Mouse (Mus musculus): ENCODE data around the gene Ankrd37. TPM values are rescaled to one million over a fixed set of nuclear protein-coding genes. Genes with fewer than 3 reads are reported as not detected.

Gene Ankrd37
- polyA plus RNA-seq, 1 experiment, result 2.8 TPM

GRCm38 (mm10) chr8:45988189-45988588, 17.3 kb downstream of the Ankrd37 start:
- H3ac ChIP-seq (ENCODE audit: control insufficient read depth, insufficient read length, low read depth), result no peak overlapping the region
- H3K79me3 ChIP-seq (ENCODE audit: low read depth), result no peaks in the 10 kb centered on the region
- no peak for TF ChIP-seq MYOG (IDR thresholded peaks at IDR 0.05; ENCODE audit: control insufficient read depth, extremely low read depth, insufficient read length)
- TF ChIP-seq USF1 (IDR thresholded peaks at IDR 0.05; ENCODE audit: low read depth), result no peak
- TF ChIP-seq CTCF (IDR thresholded peaks at IDR 0.05; ENCODE audit: control insufficient read depth, insufficient read depth, insufficient read length), result no peak
- no peak for TF ChIP-seq MYOD1 (IDR thresholded peaks at IDR 0.05; ENCODE audit: control insufficient read depth, insufficient read length, low read depth)
- TF ChIP-seq FOSL1 (IDR thresholded peaks at IDR 0.05; ENCODE audit: insufficient read depth, low read length, poor library complexity, severe bottlenecking), result no peak
- TF ChIP-seq MAX (IDR thresholded peaks at IDR 0.05), result no peak
- no peak for TF ChIP-seq CEBPB (IDR thresholded peaks at IDR 0.05; ENCODE audit: low read depth)
- no peaks in the 10 kb centered on the region for H3K79me2 ChIP-seq (ENCODE audit: control insufficient read depth, insufficient read depth)
- H3K27me3 ChIP-seq (ENCODE audit: control insufficient read depth, insufficient read depth, insufficient read length), result no peaks in the 10 kb centered on the region
- peaks cover 39% of the 10 kb centered on the region for H3K36me3 ChIP-seq (ENCODE audit: control insufficient read depth, insufficient read depth)
- H3K4me3 ChIP-seq (ENCODE audit: insufficient read depth, poor library complexity, severe bottlenecking), result no peak overlapping the region

- no peak overlapping the region for H3ac ChIP-seq (ENCODE audit: control insufficient read depth, insufficient read length, low read depth)
- no peaks in the 10 kb centered on the region for H3K79me2 ChIP-seq (ENCODE audit: control insufficient read depth, insufficient read depth)
- no peaks in the 10 kb centered on the region for H3K79me3 ChIP-seq (ENCODE audit: low read depth)
- no peaks in the 10 kb centered on the region for H3K27me3 ChIP-seq (ENCODE audit: control insufficient read depth, insufficient read depth, insufficient read length)
- no peak overlapping the region for H3K4me3 ChIP-seq (ENCODE audit: insufficient read depth, poor library complexity, severe bottlenecking)
- no peak for TF ChIP-seq CTCF (IDR thresholded peaks at IDR 0.05; ENCODE audit: control insufficient read depth, insufficient read depth, insufficient read length)
- TF ChIP-seq MAX (IDR thresholded peaks at IDR 0.05), result no peak
- TF ChIP-seq MYOG (IDR thresholded peaks at IDR 0.05; ENCODE audit: control insufficient read depth, extremely low read depth, insufficient read length), result no peak
- no peak for TF ChIP-seq USF1 (IDR thresholded peaks at IDR 0.05; ENCODE audit: low read depth)
- TF ChIP-seq CEBPB (IDR thresholded peaks at IDR 0.05; ENCODE audit: low read depth), result no peak
- TF ChIP-seq FOSL1 (IDR thresholded peaks at IDR 0.05; ENCODE audit: insufficient read depth, low read length, poor library complexity, severe bottlenecking), result no peak
- no peak for TF ChIP-seq MYOD1 (IDR thresholded peaks at IDR 0.05; ENCODE audit: control insufficient read depth, insufficient read length, low read depth)
- peaks cover 42% of the 10 kb centered on the region for H3K36me3 ChIP-seq (ENCODE audit: control insufficient read depth, insufficient read depth)
Measured at GRCm38 (mm10) chr8:45986665-45987064, 18.8 kb downstream of the Ankrd37 start.

- Histone ChIP-seq H3K36me3 (ENCODE audit: control insufficient read depth, insufficient read depth) (peaks cover 22% of the 10 kb centered on the region), H3K27me3 (ENCODE audit: control insufficient read depth, insufficient read depth, insufficient read length) (no peaks in the 10 kb centered on the region)
- TF ChIP-seq FOSL1 (IDR thresholded peaks at IDR 0.05; ENCODE audit: insufficient read depth, low read length, poor library complexity, severe bottlenecking) (no peak), MYOG (IDR thresholded peaks at IDR 0.05; ENCODE audit: control insufficient read depth, extremely low read depth, insufficient read length) (no peak), CTCF (IDR thresholded peaks at IDR 0.05; ENCODE audit: control insufficient read depth, insufficient read depth, insufficient read length) (no peak), USF1 (IDR thresholded peaks at IDR 0.05; ENCODE audit: low read depth) (no peak), MYOD1 (IDR thresholded peaks at IDR 0.05; ENCODE audit: control insufficient read depth, insufficient read length, low read depth) (no peak), CEBPB (IDR thresholded peaks at IDR 0.05; ENCODE audit: low read depth) (no peak), MAX (IDR thresholded peaks at IDR 0.05) (no peak)
Measured at GRCm38 (mm10) chr8:45975837-45976468, 29.6 kb downstream of the Ankrd37 start.

GRCm38 (mm10) chr8:45975126-45975836, 30.2 kb downstream of the Ankrd37 start, which contains the start of the genes 1700029J07Rik and Ufsp2:
1700029J07Rik (minus strand) TSS chr8:45975252.
Ufsp2 (plus strand) TSS chr8:45975528.
- no peaks in the 10 kb centered on the region for H3K79me3 ChIP-seq (ENCODE audit: low read depth)
- H3ac ChIP-seq (ENCODE audit: control insufficient read depth, insufficient read length, low read depth), result peak within 1 kb of the TSS; percentile 88
- TF ChIP-seq MAX (IDR thresholded peaks at IDR 0.05) (peak; percentile 68), MYOD1 (IDR thresholded peaks at IDR 0.05; ENCODE audit: control insufficient read depth, insufficient read length, low read depth) (no peak)
- H3K79me2 ChIP-seq (ENCODE audit: control insufficient read depth, insufficient read depth), result peaks cover 23% of the 10 kb centered on the region
- H3K27me3 ChIP-seq (ENCODE audit: control insufficient read depth, insufficient read depth, insufficient read length), result no peaks in the 10 kb centered on the region
- peak within 1 kb of the TSS; percentile 58 for H3K4me3 ChIP-seq (ENCODE audit: insufficient read depth, poor library complexity, severe bottlenecking)
- peaks cover 18% of the 10 kb centered on the region for H3K36me3 ChIP-seq (ENCODE audit: control insufficient read depth, insufficient read depth)

More at GRCm38 (mm10) chr8:45975837-45976468, 29.6 kb downstream of the Ankrd37 start:
- peaks cover 23% of the 10 kb centered on the region for H3K79me2 ChIP-seq (ENCODE audit: control insufficient read depth, insufficient read depth)
- peak overlapping the region; percentile 67 for H3ac ChIP-seq (ENCODE audit: control insufficient read depth, insufficient read length, low read depth)
- H3K4me3 ChIP-seq (ENCODE audit: insufficient read depth, poor library complexity, severe bottlenecking), result peak overlapping the region; percentile 58
- no peaks in the 10 kb centered on the region for H3K79me3 ChIP-seq (ENCODE audit: low read depth)

- H3K4me3 ChIP-seq (ENCODE audit: insufficient read depth, poor library complexity, severe bottlenecking), result no peak overlapping the region
Measured at GRCm38 (mm10) chr8:45973988-45974505, 31.5 kb downstream of the Ankrd37 start.

More at GRCm38 (mm10) chr8:45973988-45974505, 31.5 kb downstream of the Ankrd37 start:
- Histone ChIP-seq H3K36me3 (ENCODE audit: control insufficient read depth, insufficient read depth) (peaks cover 12% of the 10 kb centered on the region), H3ac (ENCODE audit: control insufficient read depth, insufficient read length, low read depth) (no peak overlapping the region), H3K27me3 (ENCODE audit: control insufficient read depth, insufficient read depth, insufficient read length) (no peaks in the 10 kb centered on the region), H3K79me3 (ENCODE audit: low read depth) (no peaks in the 10 kb centered on the region), H3K79me2 (ENCODE audit: control insufficient read depth, insufficient read depth) (peaks cover 23% of the 10 kb centered on the region)
- TF ChIP-seq CEBPB (IDR thresholded peaks at IDR 0.05; ENCODE audit: low read depth) (no peak), USF1 (IDR thresholded peaks at IDR 0.05; ENCODE audit: low read depth) (no peak), MYOG (IDR thresholded peaks at IDR 0.05; ENCODE audit: control insufficient read depth, extremely low read depth, insufficient read length) (no peak), MYOD1 (IDR thresholded peaks at IDR 0.05; ENCODE audit: control insufficient read depth, insufficient read length, low read depth) (no peak), MAX (IDR thresholded peaks at IDR 0.05) (no peak), CTCF (IDR thresholded peaks at IDR 0.05; ENCODE audit: control insufficient read depth, insufficient read depth, insufficient read length) (no peak), FOSL1 (IDR thresholded peaks at IDR 0.05; ENCODE audit: insufficient read depth, low read length, poor library complexity, severe bottlenecking) (no peak)
